Mouse (Mus musculus) liver, adult 2 months (tissue): Measurements from ENCODE around the gene Lce3b. TPM values are rescaled to one million over a fixed set of nuclear protein-coding genes. Genes with fewer than 3 reads are reported as not detected.

ENCODE experiments used
- DNase-seq: peaks from one replicate; pipeline ENCODE4 v3.0.0-alpha.2; 2011; ENCODE audit warnings: low read depth, low spot score; ENCODE audit errors: extremely low read depth
- H3K27ac ChIP-seq: fragments of 200-500 bp; replicated peaks from 2 replicates; pipeline ENCODE4 v1.5.1; 2012; ENCODE audit warnings: low read depth, mild to moderate bottlenecking, control low read depth, inconsistent platforms, low read length; ENCODE audit not compliant: insufficient read depth
- H3K27me3 ChIP-seq: fragments of 200-500 bp; 2 replicates; pipeline ENCODE4 v1.6.1; 2012; ENCODE audit warnings: mild to moderate bottlenecking, moderate library complexity, low read length, inconsistent platforms; ENCODE audit not compliant: control insufficient read depth, insufficient read depth
- H3K36me3 ChIP-seq: fragments of 200-500 bp; 2 replicates; pipeline ENCODE4 v1.6.1; 2012; ENCODE audit warnings: low read length, inconsistent platforms; ENCODE audit not compliant: control insufficient read depth, insufficient read depth
- H3K4me1 ChIP-seq: fragments of 200-500 bp; 2 replicates; pipeline ENCODE4 v1.6.1; 2011; ENCODE audit warnings: low read length; ENCODE audit not compliant: control insufficient read depth, insufficient read depth
- H3K4me3 ChIP-seq: fragments of 200-500 bp; 2 replicates; pipeline ENCODE4 v1.5.1; 2011; ENCODE audit warnings: low read depth, mild to moderate bottlenecking, control low read depth, low read length, moderate library complexity; ENCODE audit not compliant: insufficient read depth
- H3K79me2 ChIP-seq: fragments of 200-500 bp; 2 replicates; pipeline ENCODE4 v1.6.1; 2012; ENCODE audit warnings: inconsistent platforms, mild to moderate bottlenecking, low read length, moderate library complexity; ENCODE audit not compliant: control insufficient read depth, insufficient read depth
- H3K9ac ChIP-seq: fragments of 200-500 bp; 2 replicates; pipeline ENCODE4 v1.6.1; 2012; ENCODE audit warnings: low read depth, mild to moderate bottlenecking, control low read depth, inconsistent platforms, low read length
- CTCF ChIP-seq: fragments of 200-500 bp; IDR thresholded peaks from 2 replicates; pipeline ENCODE4 v1.5.1; 2011; ENCODE audit warnings: low read depth, low read length, control low read depth
- POLR2A ChIP-seq: fragments of 200-500 bp; IDR thresholded peaks from 2 replicates; pipeline ENCODE4 v1.6.1; 2011; ENCODE audit warnings: low read length, control low read depth; ENCODE audit not compliant: insufficient read depth; ENCODE audit errors: extremely low read depth
- WGBS: fragments of 180-500 bp; shearing (Covaris S2); methylation state at CpG from one replicate; pipeline ENCODE4 v1.1.7; 2018; 5-methylcytosine and 5-hydroxymethylcytosine counted together
- polyA plus RNA-seq: library from polyadenylated mRNA; depleted of rRNA; stranded (reverse); fragments of >200 nt; gene quantifications from 2 replicates; pipeline ENCODE4 v1.2.3, GENCODE M21; 2012
- total RNA-seq: library from RNA; depleted of rRNA; stranded (reverse); fragments of >200 nt; gene quantifications from 2 replicates; pipeline ENCODE4 v1.2.3, GENCODE M21; 2014

Lce3b gene
- total and polyA plus RNA-seq, 2 experiments: not detected

- DNase-seq: peak; percentile 13
- Histone ChIP-seq H3K27me3 (no peaks in the 10 kb centered on the region), H3K4me1 (no peaks in the 10 kb centered on the region), H3K79me2 (no peaks in the 10 kb centered on the region), H3K4me3 (no peak overlapping the region), H3K27ac (no peak overlapping the region), H3K36me3 (no peaks in the 10 kb centered on the region), H3K9ac (no peak overlapping the region)
- WGBS: 21% methylated on average over 4 of the region's 4 CpGs
- TF ChIP-seq CTCF (peak; percentile 54; the same call in 1 of the 2 replicates), POLR2A (no peak)
These were observed 25.2 kb upstream of the Lce3b start for GRCm38 (mm10) chr3:92907571-92907970.

- no peak overlapping the region for H3K27ac ChIP-seq
- H3K79me2 ChIP-seq: no peaks in the 10 kb centered on the region
- H3K27me3 ChIP-seq: no peaks in the 10 kb centered on the region
- WGBS: 56% methylated on average over 4 of the region's 4 CpGs
- no peak overlapping the region for H3K9ac ChIP-seq
- no peak for DNase-seq
- H3K36me3 ChIP-seq: no peaks in the 10 kb centered on the region
- no peaks in the 10 kb centered on the region for H3K4me1 ChIP-seq
- no peak overlapping the region for H3K4me3 ChIP-seq
- TF ChIP-seq CTCF: no peak
- TF ChIP-seq POLR2A: no peak
These were observed 12.4 kb upstream of the Lce3b start for GRCm38 (mm10) chr3:92920364-92920763.

GRCm38 (mm10) chr3:92926130-92926529 is 6.6 kb upstream of the Lce3b start, which contains the start of gene Lce3a:
TSS of gene Lce3a (minus strand) at chr3:92926230.
- Histone ChIP-seq H3K9ac (no peak within 1 kb of the TSS), H3K79me2 (no peaks in the 10 kb centered on the region), H3K27me3 (no peaks in the 10 kb centered on the region), H3K4me1 (no peaks in the 10 kb centered on the region), H3K36me3 (no peaks in the 10 kb centered on the region), H3K4me3 (no peak within 1 kb of the TSS), H3K27ac (no peak within 1 kb of the TSS)
- no peak for DNase-seq
- TF ChIP-seq CTCF (no peak), POLR2A (no peak)
- WGBS: 70% methylated on average over 2 of the region's 2 CpGs

DNA sequence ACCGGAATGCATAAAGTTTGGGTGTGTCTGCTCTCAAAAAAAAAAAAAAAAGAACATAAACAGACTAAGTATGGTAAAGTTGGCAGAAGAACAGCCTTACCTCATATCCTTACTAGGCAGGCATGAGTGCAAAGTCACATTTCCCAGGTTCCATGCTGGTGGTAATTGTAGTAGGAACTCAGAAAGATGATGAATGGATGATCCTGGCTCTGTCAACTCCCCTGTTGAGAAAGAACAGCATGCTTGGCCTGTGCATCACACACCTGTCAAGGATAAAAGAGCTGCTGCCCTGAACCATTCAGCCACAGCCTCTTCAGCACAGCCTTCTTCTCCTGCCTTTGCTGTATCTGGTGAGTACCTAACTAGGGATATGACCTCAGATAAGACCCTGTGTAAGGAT is 11.4 kb downstream of the Lce3b start, which contains the start of gene Lce3c:
Gene Lce3c, plus strand, starts transcription at position 301 of the 400 bp plus-strand sequence.
- WGBS: 50% methylated on average over 1 of the region's 1 CpGs
- Histone ChIP-seq H3K27me3 (no peaks in the 10 kb centered on the region), H3K4me3 (no peak within 1 kb of the TSS), H3K4me1 (no peaks in the 10 kb centered on the region), H3K36me3 (no peaks in the 10 kb centered on the region), H3K9ac (no peak within 1 kb of the TSS), H3K79me2 (no peaks in the 10 kb centered on the region), H3K27ac (no peak within 1 kb of the TSS)
- TF ChIP-seq CTCF: no peak
- TF ChIP-seq POLR2A: no peak
- no peak for DNase-seq

GRCm38 (mm10) chr3:92957090-92957489 is 24.3 kb downstream of the Lce3b start, which contains the start of gene Lce3d:
TSS of gene Lce3d (plus strand) at chr3:92957390.
- no peaks in the 10 kb centered on the region for H3K27me3 ChIP-seq
- no peak within 1 kb of the TSS for H3K27ac ChIP-seq
- 92% methylated on average over 1 of the region's 1 CpGs for WGBS
- H3K36me3 ChIP-seq: no peaks in the 10 kb centered on the region
- no peaks in the 10 kb centered on the region for H3K4me1 ChIP-seq
- no peak for DNase-seq
- no peak within 1 kb of the TSS for H3K4me3 ChIP-seq
- no peak within 1 kb of the TSS for H3K9ac ChIP-seq
- TF ChIP-seq POLR2A: no peak
- no peak for TF ChIP-seq CTCF
- H3K79me2 ChIP-seq: no peaks in the 10 kb centered on the region

DNA sequence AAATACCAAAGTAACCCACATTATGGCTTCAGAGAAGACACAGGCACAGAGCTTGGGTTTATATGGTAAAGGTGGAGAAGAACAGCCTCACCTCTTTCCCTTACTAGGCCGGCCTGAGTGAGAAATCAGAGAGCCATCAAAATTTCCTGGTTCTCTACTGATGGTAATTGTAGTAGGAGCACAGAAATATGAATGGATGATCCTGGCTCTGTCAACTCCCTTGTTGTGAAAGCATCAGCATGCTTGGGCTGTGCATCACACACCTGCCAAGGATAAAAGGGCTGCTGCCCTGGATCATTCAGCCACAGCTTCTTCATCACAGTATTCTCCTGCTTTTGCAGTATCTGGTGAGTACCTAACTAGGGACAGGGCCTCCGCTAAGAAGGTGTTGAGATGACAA is 34.0 kb downstream of the Lce3b start, which contains the start of gene Lce3e:
Gene Lce3e, plus strand, starts transcription at position 301 of the 400 bp plus-strand sequence.
- 86% methylated on average over 2 of the region's 2 CpGs for WGBS
- no peaks in the 10 kb centered on the region for H3K36me3 ChIP-seq

More for the DNA sequence above, 34.0 kb downstream of the Lce3b start, which contains the start of gene Lce3e:
- H3K4me1 ChIP-seq: no peaks in the 10 kb centered on the region
- H3K27me3 ChIP-seq: no peaks in the 10 kb centered on the region
- DNase-seq: no peak
- H3K4me3 ChIP-seq: no peak within 1 kb of the TSS
- no peaks in the 10 kb centered on the region for H3K79me2 ChIP-seq
- TF ChIP-seq CTCF (no peak), POLR2A (no peak)
- H3K27ac ChIP-seq: no peak within 1 kb of the TSS
- no peak within 1 kb of the TSS for H3K9ac ChIP-seq
